Mouse (Mus musculus) erythroblast, embryonic 14.5 days (primary cell): ENCODE measurements around the gene Fbxo46. TPM values are rescaled to one million over a fixed set of nuclear protein-coding genes. Genes with fewer than 3 reads are reported as not detected.

ENCODE experiments used
- H3K27me3 ChIP-seq: 2 replicates; pipeline ENCODE4 v1.6.1; 2012; ENCODE audit warnings: inconsistent platforms; ENCODE audit not compliant: control insufficient read depth
- H3K36me3 ChIP-seq: 2 replicates; pipeline ENCODE4 v1.6.1; 2012; ENCODE audit warnings: mild to moderate bottlenecking, inconsistent platforms; ENCODE audit not compliant: control insufficient read depth
- H3K4me1 ChIP-seq: 2 replicates; pipeline ENCODE4 v1.6.1; 2012; ENCODE audit warnings: inconsistent platforms; ENCODE audit not compliant: control insufficient read depth
- H3K4me3 ChIP-seq: replicated peaks from 2 replicates; pipeline ENCODE3; 2012; ENCODE audit warnings: moderate library complexity, mild to moderate bottlenecking, inconsistent platforms
- H3K9me3 ChIP-seq: 2 replicates; pipeline ENCODE4 v1.6.1; 2012; ENCODE audit warnings: low read length, inconsistent platforms, mixed read lengths; ENCODE audit not compliant: control insufficient read depth
- GATA1 ChIP-seq: IDR thresholded peaks from 2 replicates; pipeline ENCODE4 v1.6.1; 2012; ENCODE audit warnings: low read length, inconsistent platforms, mixed read lengths
- TAL1 ChIP-seq: IDR thresholded peaks from 3 replicates; pipeline ENCODE4 v1.6.1; 2012; ENCODE audit warnings: low read length, inconsistent platforms, mixed read lengths
- polyA plus RNA-seq: library from polyadenylated mRNA; stranded (reverse); fragments of >175 nt; gene quantifications from 2 replicates; pipeline ENCODE4 v1.2.3, GENCODE M21; 2012

The Fbxo46 gene
- polyA plus RNA-seq, 1 experiment: 1.9 TPM

- Histone ChIP-seq H3K36me3 (peaks cover 53% of the 10 kb centered on the region), H3K27me3 (peaks cover 3% of the 10 kb centered on the region), H3K4me1 (peaks cover 46% of the 10 kb centered on the region), H3K4me3 (no peak overlapping the region), H3K9me3 (no peaks in the 10 kb centered on the region)
- TF ChIP-seq GATA1 (no peak), TAL1 (no peak)
Observed at GRCm38 (mm10) chr7:19080451-19080950, 39.2 kb upstream of the Fbxo46 start.

GRCm38 (mm10) chr7:19082171-19082570, 37.5 kb upstream of the Fbxo46 start:
- Histone ChIP-seq H3K4me1 (peaks cover 48% of the 10 kb centered on the region), H3K36me3 (peaks cover 57% of the 10 kb centered on the region), H3K4me3 (no peak overlapping the region), H3K27me3 (peaks cover 3% of the 10 kb centered on the region), H3K9me3 (no peaks in the 10 kb centered on the region)
- TF ChIP-seq GATA1 (no peak), TAL1 (no peak)

GRCm38 (mm10) chr7:19083096-19083495, 36.6 kb upstream of the Fbxo46 start:
- H3K4me3 ChIP-seq: no peak overlapping the region
- H3K9me3 ChIP-seq: no peaks in the 10 kb centered on the region
- peaks cover 3% of the 10 kb centered on the region for H3K27me3 ChIP-seq
- peaks cover 60% of the 10 kb centered on the region for H3K36me3 ChIP-seq
- H3K4me1 ChIP-seq: peaks cover 48% of the 10 kb centered on the region
- no peak for TF ChIP-seq GATA1
- TF ChIP-seq TAL1: no peak

GRCm38 (mm10) chr7:19083701-19084100, 36.0 kb upstream of the Fbxo46 start, which contains the start of gene Dmpk:
TSS of gene Dmpk (plus strand) at chr7:19083849.
- peaks cover 56% of the 10 kb centered on the region for H3K36me3 ChIP-seq

GRCm38 (mm10) chr7:19084277-19084771, 35.3 kb upstream of the Fbxo46 start:
- peak overlapping the region; percentile 28 for H3K4me3 ChIP-seq
- peaks cover 50% of the 10 kb centered on the region for H3K36me3 ChIP-seq
- peaks cover 3% of the 10 kb centered on the region for H3K27me3 ChIP-seq
- H3K9me3 ChIP-seq: no peaks in the 10 kb centered on the region
- no peak for TF ChIP-seq GATA1
- TF ChIP-seq TAL1: no peak
- peaks cover 49% of the 10 kb centered on the region for H3K4me1 ChIP-seq

More at GRCm38 (mm10) chr7:19083701-19084100, 36.0 kb upstream of the Fbxo46 start, which contains the start of gene Dmpk:
- Histone ChIP-seq H3K9me3 (no peaks in the 10 kb centered on the region), H3K4me3 (peak within 1 kb of the TSS; percentile 28), H3K27me3 (peaks cover 3% of the 10 kb centered on the region), H3K4me1 (peaks cover 49% of the 10 kb centered on the region)
- TF ChIP-seq GATA1 (no peak), TAL1 (no peak)

- H3K9me3 ChIP-seq: no peaks in the 10 kb centered on the region
- H3K27me3 ChIP-seq: peaks cover 3% of the 10 kb centered on the region
- no peak overlapping the region for H3K4me3 ChIP-seq
- peaks cover 49% of the 10 kb centered on the region for H3K4me1 ChIP-seq
- peaks cover 44% of the 10 kb centered on the region for H3K36me3 ChIP-seq
- TF ChIP-seq GATA1 (no peak), TAL1 (no peak)
Observed at GRCm38 (mm10) chr7:19084921-19085473, 34.7 kb upstream of the Fbxo46 start.

GRCm38 (mm10) chr7:19085495-19085894, 34.2 kb upstream of the Fbxo46 start:
- peak overlapping the region; percentile 57 for H3K4me3 ChIP-seq
- H3K4me1 ChIP-seq: peaks cover 49% of the 10 kb centered on the region
- H3K36me3 ChIP-seq: peaks cover 39% of the 10 kb centered on the region
- H3K9me3 ChIP-seq: no peaks in the 10 kb centered on the region
- peaks cover 3% of the 10 kb centered on the region for H3K27me3 ChIP-seq
- TF ChIP-seq GATA1: no peak
- TF ChIP-seq TAL1: no peak

- Histone ChIP-seq H3K27me3 (peaks cover 3% of the 10 kb centered on the region), H3K4me3 (peak overlapping the region; percentile 57), H3K36me3 (peaks cover 36% of the 10 kb centered on the region), H3K4me1 (peaks cover 49% of the 10 kb centered on the region), H3K9me3 (no peaks in the 10 kb centered on the region)
- TF ChIP-seq GATA1 (peak; percentile 53; the same call in 1 of the 2 replicates), TAL1 (no peak)
Observed at GRCm38 (mm10) chr7:19086042-19086441, 33.6 kb upstream of the Fbxo46 start.

GRCm38 (mm10) chr7:19086760-19087159, 32.9 kb upstream of the Fbxo46 start:
- peaks cover 29% of the 10 kb centered on the region for H3K36me3 ChIP-seq
- peaks cover 10% of the 10 kb centered on the region for H3K27me3 ChIP-seq
- H3K4me3 ChIP-seq: no peak overlapping the region
- no peak for TF ChIP-seq TAL1
- TF ChIP-seq GATA1: no peak
- H3K9me3 ChIP-seq: no peaks in the 10 kb centered on the region
- peaks cover 49% of the 10 kb centered on the region for H3K4me1 ChIP-seq

GRCm38 (mm10) chr7:19088813-19089212, 30.8 kb upstream of the Fbxo46 start:
- no peaks in the 10 kb centered on the region for H3K9me3 ChIP-seq
- peaks cover 67% of the 10 kb centered on the region for H3K4me1 ChIP-seq
- H3K27me3 ChIP-seq: peaks cover 21% of the 10 kb centered on the region
- H3K36me3 ChIP-seq: peaks cover 16% of the 10 kb centered on the region
- TF ChIP-seq GATA1 (no peak), TAL1 (no peak)
- no peak overlapping the region for H3K4me3 ChIP-seq
